Mouse (Mus musculus) kidney, adult 2 months (tissue): Measurements from ENCODE around the gene Smim14.

Source experiments
- CTCF ChIP-seq: fragments of 200-500 bp; conservative IDR thresholded peaks from 2 replicates; pipeline ENCODE4 v1.5.1; 2011; ENCODE audit warnings: low read depth, mild to moderate bottlenecking, control low read depth, low read length, moderate library complexity, mixed read lengths; ENCODE audit not compliant: insufficient read depth, insufficient read length
- POLR2A ChIP-seq: fragments of 200-500 bp; IDR thresholded peaks from one replicate; pipeline ENCODE4 v1.6.1; 2011; ENCODE audit warnings: low read depth, low read length, control low read depth

DNA sequence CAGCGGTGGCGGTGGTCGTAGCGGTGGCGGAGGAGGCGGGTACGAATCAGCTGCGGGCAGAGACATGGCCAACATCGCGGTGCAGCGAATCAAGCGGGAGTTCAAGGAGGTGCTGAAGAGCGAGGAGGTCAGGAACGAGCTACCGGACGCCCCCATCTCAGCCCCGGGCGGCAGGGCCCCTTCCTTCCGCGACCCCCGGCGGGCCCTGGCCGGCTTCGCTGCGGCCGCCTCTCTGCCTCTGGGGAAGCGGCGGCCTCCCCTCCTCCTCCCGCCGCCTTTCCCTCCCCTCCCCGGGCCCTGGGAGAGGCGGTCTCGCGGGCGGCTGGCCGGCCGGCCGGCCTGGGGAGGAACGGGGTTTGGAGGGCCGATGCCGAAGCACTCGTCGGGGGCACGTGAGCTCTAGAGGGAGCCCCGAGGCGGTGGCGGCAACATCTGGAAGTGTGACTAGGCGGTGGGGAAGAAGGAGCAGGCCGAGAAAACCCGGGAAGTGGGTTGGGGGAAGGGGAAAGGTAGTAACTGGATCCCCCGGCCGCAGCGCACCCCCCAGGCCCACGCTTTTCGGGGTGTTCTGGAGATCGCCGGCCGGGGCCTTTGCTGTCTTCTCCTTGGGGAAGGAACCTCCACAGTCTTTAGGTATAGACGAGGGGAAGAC is 562 bp upstream of the Smim14 start:
- TF ChIP-seq POLR2A: no peak
- TF ChIP-seq CTCF: no peak
